Mouse (Mus musculus): ENCODE data around the gene Erich3.

DNA sequence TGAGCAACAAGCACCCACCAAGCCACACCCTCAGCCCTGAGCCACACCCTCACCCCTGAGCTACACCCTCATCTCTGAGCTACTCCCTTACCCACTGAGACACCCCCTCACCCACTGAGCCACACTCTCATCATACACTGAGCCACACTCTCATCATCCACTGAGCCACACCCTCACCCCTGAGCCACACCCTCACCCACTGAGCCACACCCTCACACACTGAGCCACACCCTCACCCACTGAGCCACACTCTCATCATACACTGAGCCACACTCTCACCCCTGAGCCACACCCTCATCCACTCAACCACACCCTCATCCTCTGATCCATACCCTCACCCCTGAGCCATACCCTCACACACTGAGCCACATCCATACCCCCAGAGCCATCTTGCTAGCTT is 35.4 kb upstream of the Erich3 start:
- TF ChIP-seq CTCF (IDR thresholded peaks at IDR 0.05; ENCODE audit: low read depth) = no peak
- TF ChIP-seq EP300 (optimal IDR thresholded peaks at IDR 0.05) = no peak
